Mouse (Mus musculus) embryonic facial prominence, embryonic 11.5 days (tissue): ENCODE results near the gene Scap. TPM values are rescaled to one million over a fixed set of nuclear protein-coding genes. Genes with fewer than 3 reads are reported as not detected.
"Not testable (repeated sequence)": the region's sequence is repeated elsewhere in the genome, so short reads cannot be mapped to it uniquely, and the experiment has no call there.

Experiments
- ATAC-seq: fragments of 200-750 bp; cut with Nextera tagmentation; replicated peaks from 2 replicates; pipeline ENCODE4 v1.8.0; 2017; ENCODE audit warnings: low read depth; ENCODE audit not compliant: insufficient number of reproducible peaks, low FRiP score, low TSS enrichment
- DNase-seq: peaks from one replicate; pipeline ENCODE4 v3.0.0-alpha.2; 2015; ENCODE audit warnings: low spot score
- H3K27ac ChIP-seq: fragments of 300-500 bp; sonication (generic); replicated peaks from 2 replicates; pipeline ENCODE4 v1.5.1; 2014; ENCODE audit warnings: mild to moderate bottlenecking, low read depth, low read length, control low read depth
- H3K27me3 ChIP-seq: fragments of 300-500 bp; sonication (generic); 2 replicates; pipeline ENCODE4 v1.6.1; 2014; ENCODE audit warnings: mild to moderate bottlenecking, low read length, moderate library complexity, mixed read lengths; ENCODE audit not compliant: control insufficient read depth, insufficient read depth
- H3K36me3 ChIP-seq: fragments of 300-500 bp; sonication (generic); replicated peaks from 2 replicates; pipeline ENCODE4 v1.6.1; 2014; ENCODE audit warnings: low read depth, mild to moderate bottlenecking, low read length, moderate library complexity, mixed read lengths; ENCODE audit not compliant: control insufficient read depth, insufficient read depth
- H3K4me1 ChIP-seq: fragments of 300-500 bp; sonication (generic); 2 replicates; pipeline ENCODE4 v1.6.1; 2014; ENCODE audit warnings: low read length, mixed read lengths; ENCODE audit not compliant: control insufficient read depth, insufficient read depth
- H3K4me2 ChIP-seq: fragments of 300-500 bp; sonication (generic); 2 replicates; pipeline ENCODE4 v1.6.1; 2014; ENCODE audit warnings: low read depth, mild to moderate bottlenecking, control low read depth, low read length, moderate library complexity
- H3K4me3 ChIP-seq: fragments of 300-500 bp; sonication (generic); 2 replicates; pipeline ENCODE4 v1.5.1; 2014; ENCODE audit warnings: low read depth, low read length, control low read depth
- H3K9ac ChIP-seq: fragments of 300-500 bp; sonication (generic); replicated peaks from 2 replicates; pipeline ENCODE4 v1.6.1; 2014; ENCODE audit warnings: mild to moderate bottlenecking, control low read depth, low read length
- H3K9me3 ChIP-seq: fragments of 300-500 bp; sonication (generic); replicated peaks from 2 replicates; pipeline ENCODE4 v1.6.1; 2016; ENCODE audit warnings: mild to moderate bottlenecking, low read length, inconsistent platforms, mixed read lengths; ENCODE audit not compliant: control insufficient read depth
- WGBS: fragments of 180-500 bp; shearing (Covaris S2); extraction: QIAGEN DNeasy Blood & Tissue Kit; methylation state at CpG from one replicate; pipeline ENCODE4 v1.1.7; 2014; 5-methylcytosine and 5-hydroxymethylcytosine counted together
- polyA plus RNA-seq: library from polyadenylated mRNA; unstranded; fragments of >200 nt; fragmentation: Nextera tagmentation; extraction: Ambion mirVana; gene quantifications from 2 replicates; pipeline ENCODE4 v1.2.1, GENCODE M21; 2014

Gene Scap
- polyA plus RNA-seq, 1 experiment from 2014 or later = 23.6 TPM

DNA sequence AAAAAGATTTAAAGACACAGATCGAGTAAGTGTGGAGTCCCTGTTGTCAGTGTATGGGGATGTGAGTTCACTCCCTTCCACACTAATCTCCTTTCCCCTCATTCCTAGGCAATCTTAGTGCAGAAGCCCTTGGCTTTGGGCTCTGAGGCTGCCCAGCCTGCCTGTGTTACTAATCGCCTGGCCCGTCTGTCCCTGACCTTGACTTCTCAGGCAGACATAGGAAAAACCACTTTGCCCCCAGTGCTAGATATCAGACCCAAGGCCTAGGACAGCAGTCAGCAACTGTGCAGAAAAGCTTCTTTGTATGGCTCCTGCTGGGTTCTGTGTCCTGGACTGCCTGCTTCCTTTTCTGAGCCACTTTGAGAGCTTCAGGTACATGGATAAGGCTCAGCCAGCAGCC lies 42.6 kb downstream of the Scap start:
- Histone ChIP-seq H3K27ac (no peak overlapping the region), H3K4me3 (no peak overlapping the region), H3K27me3 (no peaks in the 10 kb centered on the region), H3K9me3 (no peaks in the 10 kb centered on the region), H3K4me1 (no peaks in the 10 kb centered on the region), H3K36me3 (no peaks in the 10 kb centered on the region; the same call in none of the 2 replicates), H3K4me2 (no peak overlapping the region), H3K9ac (no peak overlapping the region)
- no peak for ATAC-seq
- 89% methylated on average over 3 of the region's 3 CpGs for WGBS
- DNase-seq = no peak

GRCm38 (mm10) chr9:110377655-110378054 lies 44.6 kb downstream of the Scap start:
- not testable (repeated sequence) for H3K4me2 ChIP-seq

DNA sequence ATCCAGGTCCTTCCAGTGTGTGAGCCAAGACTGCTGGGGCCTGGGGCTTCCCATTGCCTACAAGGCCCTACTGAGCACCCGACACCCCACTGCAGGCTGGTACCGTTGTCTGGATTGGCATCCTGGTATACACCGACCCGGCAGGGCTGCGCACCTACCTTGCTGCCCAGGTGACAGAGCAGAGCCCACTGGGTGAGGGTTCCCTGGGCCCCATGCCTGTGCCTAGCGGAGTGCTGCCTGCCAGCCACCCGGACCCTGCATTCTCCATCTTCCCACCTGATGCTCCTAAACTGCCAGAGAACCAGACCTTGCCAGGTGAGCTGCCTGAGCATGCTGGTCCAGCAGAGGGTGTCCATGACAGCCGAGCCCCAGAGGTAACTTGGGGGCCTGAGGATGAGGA lies 46.3 kb downstream of the Scap start:
- WGBS = 91% methylated on average over 8 of the region's 8 CpGs
- Histone ChIP-seq H3K9me3 (no peaks in the 10 kb centered on the region), H3K36me3 (peaks cover 2% of the 10 kb centered on the region), H3K9ac (no peak overlapping the region), H3K4me1 (no peaks in the 10 kb centered on the region), H3K27me3 (no peaks in the 10 kb centered on the region), H3K4me2 (no peak overlapping the region), H3K4me3 (no peak overlapping the region), H3K27ac (no peak overlapping the region)
- DNase-seq (no peak), ATAC-seq (no peak)

More at GRCm38 (mm10) chr9:110377655-110378054, 44.6 kb downstream of the Scap start:
- not testable (repeated sequence) for H3K27me3 ChIP-seq, H3K36me3 ChIP-seq, DNase-seq, H3K9me3 ChIP-seq, H3K9ac ChIP-seq, H3K4me1 ChIP-seq, ATAC-seq, H3K27ac ChIP-seq, H3K4me3 ChIP-seq
- 91% methylated on average over 14 of the region's 15 CpGs for WGBS

GRCm38 (mm10) chr9:110380662-110381061 lies 47.6 kb downstream of the Scap start:
- Histone ChIP-seq H3K9ac (no peak overlapping the region), H3K36me3 (peaks cover 10% of the 10 kb centered on the region), H3K27ac (no peak overlapping the region), H3K4me3 (no peak overlapping the region), H3K9me3 (no peaks in the 10 kb centered on the region), H3K4me1 (no peaks in the 10 kb centered on the region), H3K27me3 (no peaks in the 10 kb centered on the region), H3K4me2 (no peak overlapping the region)
- 41% methylated on average over 21 of the region's 21 CpGs for WGBS
- DNase-seq (no peak), ATAC-seq (0 out of 2 replicates have a peak, but pooled peaks have one; percentile 24)

GRCm38 (mm10) chr9:110381292-110381691 lies 48.2 kb downstream of the Scap start:
- Histone ChIP-seq H3K4me1 (no peaks in the 10 kb centered on the region), H3K9ac (no peak overlapping the region), H3K4me3 (no peak overlapping the region), H3K27ac (no peak overlapping the region), H3K36me3 (peaks cover 13% of the 10 kb centered on the region), H3K27me3 (no peaks in the 10 kb centered on the region), H3K9me3 (no peaks in the 10 kb centered on the region), H3K4me2 (no peak overlapping the region)
- WGBS = 87% methylated on average over 12 of the region's 12 CpGs
- ATAC-seq = no peak
- DNase-seq = no peak

GRCm38 (mm10) chr9:110384369-110384929 lies 51.4 kb downstream of the Scap start:
- no peaks in the 10 kb centered on the region; the same call in 1 of the 2 replicates for H3K4me1 ChIP-seq
- H3K27ac ChIP-seq = no peak overlapping the region
- no peak overlapping the region for H3K4me2 ChIP-seq
- H3K36me3 ChIP-seq = peaks cover 16% of the 10 kb centered on the region
- no peak overlapping the region for H3K4me3 ChIP-seq
- 80% methylated on average over 7 of the region's 7 CpGs for WGBS
- no peak overlapping the region for H3K9ac ChIP-seq
- H3K9me3 ChIP-seq = no peaks in the 10 kb centered on the region
- ATAC-seq (no peak), DNase-seq (no peak)
- no peaks in the 10 kb centered on the region for H3K27me3 ChIP-seq

- Histone ChIP-seq H3K36me3 (peaks cover 32% of the 10 kb centered on the region), H3K9me3 (no peaks in the 10 kb centered on the region), H3K4me1 (no peaks in the 10 kb centered on the region; the same call in 1 of the 2 replicates), H3K27me3 (no peaks in the 10 kb centered on the region), H3K4me3 (no peak overlapping the region), H3K9ac (no peak overlapping the region), H3K27ac (no peak overlapping the region), H3K4me2 (no peak overlapping the region)
- no peak for ATAC-seq
- 99% methylated on average over 7 of the region's 7 CpGs for WGBS
- no peak for DNase-seq
Measured at GRCm38 (mm10) chr9:110388011-110388410, 54.9 kb downstream of the Scap start.

- Histone ChIP-seq H3K4me2 (no peak overlapping the region), H3K4me1 (no peaks in the 10 kb centered on the region; the same call in 1 of the 2 replicates), H3K9ac (no peak overlapping the region), H3K9me3 (no peaks in the 10 kb centered on the region), H3K36me3 (peaks cover 24% of the 10 kb centered on the region), H3K27me3 (no peaks in the 10 kb centered on the region), H3K27ac (no peak overlapping the region), H3K4me3 (no peak overlapping the region)
- ATAC-seq = no peak
- WGBS = 96% methylated on average over 3 of the region's 3 CpGs
- DNase-seq = no peak
Measured at GRCm38 (mm10) chr9:110390843-110391242, 57.8 kb downstream of the Scap start.
